Mouse (Mus musculus) liver, adult 2 months (tissue): ENCODE measurements around the gene Fam124a. TPM values are rescaled to one million over a fixed set of nuclear protein-coding genes. Genes with fewer than 3 reads are reported as not detected.
A peak's percentile ranks its signal among the peaks of the same experiment; 100 is the strongest.
"Not testable (repeated sequence)": the region's sequence is repeated elsewhere in the genome, so short reads cannot be mapped to it uniquely, and the experiment has no call there.

Experiments
- DNase-seq: peaks from one replicate; pipeline ENCODE4 v3.0.0-alpha.2; 2011; ENCODE audit warnings: low read depth, low spot score; ENCODE audit errors: extremely low read depth
- H3K27ac ChIP-seq: fragments of 200-500 bp; replicated peaks from 2 replicates; pipeline ENCODE4 v1.5.1; 2012; ENCODE audit warnings: low read depth, mild to moderate bottlenecking, control low read depth, inconsistent platforms, low read length; ENCODE audit not compliant: insufficient read depth
- H3K27me3 ChIP-seq: fragments of 200-500 bp; 2 replicates; pipeline ENCODE4 v1.6.1; 2012; ENCODE audit warnings: mild to moderate bottlenecking, moderate library complexity, low read length, inconsistent platforms; ENCODE audit not compliant: control insufficient read depth, insufficient read depth
- H3K36me3 ChIP-seq: fragments of 200-500 bp; 2 replicates; pipeline ENCODE4 v1.6.1; 2012; ENCODE audit warnings: low read length, inconsistent platforms; ENCODE audit not compliant: control insufficient read depth, insufficient read depth
- H3K4me1 ChIP-seq: fragments of 200-500 bp; 2 replicates; pipeline ENCODE4 v1.6.1; 2011; ENCODE audit warnings: low read length; ENCODE audit not compliant: control insufficient read depth, insufficient read depth
- H3K4me3 ChIP-seq: fragments of 200-500 bp; 2 replicates; pipeline ENCODE4 v1.5.1; 2011; ENCODE audit warnings: low read depth, mild to moderate bottlenecking, control low read depth, low read length, moderate library complexity; ENCODE audit not compliant: insufficient read depth
- H3K79me2 ChIP-seq: fragments of 200-500 bp; 2 replicates; pipeline ENCODE4 v1.6.1; 2012; ENCODE audit warnings: inconsistent platforms, mild to moderate bottlenecking, low read length, moderate library complexity; ENCODE audit not compliant: control insufficient read depth, insufficient read depth
- H3K9ac ChIP-seq: fragments of 200-500 bp; 2 replicates; pipeline ENCODE4 v1.6.1; 2012; ENCODE audit warnings: low read depth, mild to moderate bottlenecking, control low read depth, inconsistent platforms, low read length
- CTCF ChIP-seq: fragments of 200-500 bp; IDR thresholded peaks from 2 replicates; pipeline ENCODE4 v1.5.1; 2011; ENCODE audit warnings: low read depth, low read length, control low read depth
- POLR2A ChIP-seq: fragments of 200-500 bp; IDR thresholded peaks from 2 replicates; pipeline ENCODE4 v1.6.1; 2011; ENCODE audit warnings: low read length, control low read depth; ENCODE audit not compliant: insufficient read depth; ENCODE audit errors: extremely low read depth
- WGBS: fragments of 180-500 bp; shearing (Covaris S2); methylation state at CpG from one replicate; pipeline ENCODE4 v1.1.7; 2018; 5-methylcytosine and 5-hydroxymethylcytosine counted together
- polyA plus RNA-seq: library from polyadenylated mRNA; depleted of rRNA; stranded (reverse); fragments of >200 nt; gene quantifications from 2 replicates; pipeline ENCODE4 v1.2.3, GENCODE M21; 2012
- total RNA-seq: library from RNA; depleted of rRNA; stranded (reverse); fragments of >200 nt; gene quantifications from 2 replicates; pipeline ENCODE4 v1.2.3, GENCODE M21; 2014

Gene Fam124a
- total and polyA plus RNA-seq, 2 experiments = 4.2 to 9.8 TPM

- H3K27ac ChIP-seq = no peak overlapping the region
- no peak for TF ChIP-seq CTCF
- H3K9ac ChIP-seq = no peak overlapping the region
- no peaks in the 10 kb centered on the region for H3K79me2 ChIP-seq
- WGBS = 51% methylated on average over 9 of the region's 9 CpGs
- no peak for DNase-seq
- no peaks in the 10 kb centered on the region for H3K4me1 ChIP-seq
- H3K36me3 ChIP-seq = no peaks in the 10 kb centered on the region
- H3K27me3 ChIP-seq = no peaks in the 10 kb centered on the region
- no peak overlapping the region for H3K4me3 ChIP-seq
Measured at GRCm38 (mm10) chr14:62637436-62638344, 82.2 kb downstream of the Fam124a start.

GRCm38 (mm10) chr14:62638345-62638702 lies 82.8 kb downstream of the Fam124a start:
- WGBS = 67% methylated on average over 6 of the region's 6 CpGs
- Histone ChIP-seq H3K27me3 (no peaks in the 10 kb centered on the region), H3K27ac (no peak overlapping the region), H3K79me2 (no peaks in the 10 kb centered on the region), H3K9ac (no peak overlapping the region), H3K36me3 (no peaks in the 10 kb centered on the region), H3K4me3 (no peak overlapping the region), H3K4me1 (no peaks in the 10 kb centered on the region)
- TF ChIP-seq CTCF = no peak
- no peak for TF ChIP-seq POLR2A
- DNase-seq = no peak

GRCm38 (mm10) chr14:62639111-62639510 lies 83.6 kb downstream of the Fam124a start:
- H3K4me1 ChIP-seq = no peaks in the 10 kb centered on the region
- 46% methylated on average over 6 of the region's 6 CpGs for WGBS
- H3K79me2 ChIP-seq = no peaks in the 10 kb centered on the region
- no peaks in the 10 kb centered on the region for H3K36me3 ChIP-seq
- no peak overlapping the region for H3K4me3 ChIP-seq
- peak; percentile 13 for DNase-seq
- H3K27me3 ChIP-seq = no peaks in the 10 kb centered on the region
- peak; percentile 51 for TF ChIP-seq CTCF
- TF ChIP-seq POLR2A = no peak
- H3K27ac ChIP-seq = no peak overlapping the region
- H3K9ac ChIP-seq = no peak overlapping the region

GRCm38 (mm10) chr14:62639551-62639950 lies 84.0 kb downstream of the Fam124a start:
- Histone ChIP-seq H3K79me2 (no peaks in the 10 kb centered on the region), H3K27me3 (no peaks in the 10 kb centered on the region), H3K4me3 (no peak overlapping the region), H3K9ac (no peak overlapping the region), H3K27ac (no peak overlapping the region), H3K36me3 (no peaks in the 10 kb centered on the region), H3K4me1 (no peaks in the 10 kb centered on the region)
- TF ChIP-seq CTCF = no peak
- no peak for TF ChIP-seq POLR2A
- no peak for DNase-seq
- 85% methylated on average over 5 of the region's 5 CpGs for WGBS

- Histone ChIP-seq H3K4me1 (no peaks in the 10 kb centered on the region), H3K9ac (no peak overlapping the region), H3K27me3 (no peaks in the 10 kb centered on the region), H3K36me3 (no peaks in the 10 kb centered on the region), H3K4me3 (no peak overlapping the region), H3K79me2 (no peaks in the 10 kb centered on the region), H3K27ac (no peak overlapping the region)
- no peak for TF ChIP-seq CTCF
- no peak for TF ChIP-seq POLR2A
- 64% methylated on average over 4 of the region's 4 CpGs for WGBS
- no peak for DNase-seq
Measured at GRCm38 (mm10) chr14:62640396-62640795, 84.9 kb downstream of the Fam124a start.

- H3K27ac ChIP-seq = peak overlapping the region; percentile 63
- 89% methylated on average over 6 of the region's 7 CpGs for WGBS
- DNase-seq = peak; percentile 6
- not testable (repeated sequence) for H3K9ac ChIP-seq, H3K36me3 ChIP-seq, H3K27me3 ChIP-seq, H3K4me3 ChIP-seq, H3K79me2 ChIP-seq, H3K4me1 ChIP-seq
Measured at GRCm38 (mm10) chr14:62642368-62642767, 86.8 kb downstream of the Fam124a start.
